Mouse (Mus musculus): ENCODE measurements around the gene Rps10.

DNA sequence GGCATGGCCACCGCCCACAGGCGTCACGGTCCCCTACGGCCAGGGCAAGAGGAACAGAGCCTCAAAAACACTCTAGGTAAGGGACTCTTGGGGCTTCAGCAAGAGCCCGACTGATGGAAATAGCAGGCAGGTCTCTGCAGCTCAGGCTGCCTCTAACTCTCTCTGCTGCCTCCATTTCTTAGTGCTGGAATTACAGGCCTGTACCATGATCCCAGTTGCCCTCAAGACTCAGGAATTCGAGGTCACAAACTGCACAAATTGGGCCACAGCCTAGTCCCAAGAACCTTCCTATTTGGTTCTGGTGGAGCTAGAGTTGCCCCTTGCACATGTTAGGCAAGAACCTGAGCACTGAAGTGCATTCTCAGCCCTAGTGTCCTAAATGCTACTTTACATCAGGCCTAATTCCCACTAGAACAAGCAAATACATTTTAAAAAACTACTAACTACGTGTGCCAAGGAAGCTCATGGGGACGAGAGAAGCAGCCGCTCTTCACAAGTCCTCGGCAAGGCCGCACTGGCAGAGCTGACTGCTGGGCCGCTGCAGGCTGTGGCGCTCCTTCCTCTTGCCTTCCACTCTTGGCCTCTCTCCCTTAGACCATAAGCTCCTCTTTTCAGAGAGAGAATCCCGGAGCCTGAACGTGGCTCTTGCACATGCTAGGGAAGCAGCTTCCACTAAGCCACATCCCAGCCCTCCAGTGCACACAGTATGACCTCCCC is 40.7 kb downstream of the Rps10 start:
- TF ChIP-seq CTCF (IDR thresholded peaks at IDR 0.05; ENCODE audit: extremely low read depth, insufficient read depth, low read length) (0 out of 2 replicates have a peak, but pooled peaks have one; percentile 5), POLR2A (IDR thresholded peaks at IDR 0.05; ENCODE audit: extremely low read depth, insufficient read depth, low read length) (no peak)
